Mouse (Mus musculus) thymus, adult 2 months (tissue): ENCODE results near the gene Jph3. TPM values are rescaled to one million over a fixed set of nuclear protein-coding genes. Genes with fewer than 3 reads are reported as not detected.

Experiments
- DNase-seq: peaks from one replicate; pipeline ENCODE4 v3.0.0; 2021
- H3K27ac ChIP-seq: fragments of 200-500 bp; 2 replicates; pipeline ENCODE4 v1.5.1; 2012; ENCODE audit warnings: low read length, control low read depth; ENCODE audit not compliant: control insufficient read depth, insufficient read depth
- H3K27me3 ChIP-seq: fragments of 200-500 bp; 2 replicates; pipeline ENCODE4 v1.6.1; 2012; ENCODE audit warnings: mild to moderate bottlenecking, low read length, moderate library complexity, mixed read lengths; ENCODE audit not compliant: control insufficient read depth, insufficient read depth
- H3K36me3 ChIP-seq: fragments of 200-500 bp; 2 replicates; pipeline ENCODE4 v1.6.1; 2012; ENCODE audit warnings: mild to moderate bottlenecking, low read length, moderate library complexity; ENCODE audit not compliant: control insufficient read depth, insufficient read depth
- H3K4me1 ChIP-seq: fragments of 200-500 bp; replicated peaks from 2 replicates; pipeline ENCODE4 v1.6.1; 2012; ENCODE audit warnings: low read length; ENCODE audit not compliant: control insufficient read depth, insufficient read depth
- H3K4me3 ChIP-seq: fragments of 200-500 bp; 2 replicates; pipeline ENCODE4 v1.5.1; 2012; ENCODE audit warnings: mild to moderate bottlenecking, low read length, control low read depth, moderate library complexity; ENCODE audit not compliant: control insufficient read depth, insufficient read depth
- CTCF ChIP-seq: fragments of 200-500 bp; IDR thresholded peaks from 2 replicates; pipeline ENCODE4 v1.5.1; 2012; ENCODE audit warnings: mild to moderate bottlenecking, control low read depth, low read length, moderate library complexity, borderline replicate concordance; ENCODE audit not compliant: control insufficient read depth, poor library complexity, insufficient read depth; ENCODE audit errors: extremely low read depth
- POLR2A ChIP-seq: fragments of 200-500 bp; IDR thresholded peaks from 2 replicates; pipeline ENCODE4 v1.6.1; 2012; ENCODE audit warnings: mild to moderate bottlenecking, low read length, control low read depth, moderate library complexity; ENCODE audit not compliant: control insufficient read depth, poor library complexity, insufficient read depth; ENCODE audit errors: extremely low read depth
- WGBS: fragments of 180-500 bp; shearing (Covaris S2); methylation state at CpG from one replicate; pipeline ENCODE4 v1.1.7; 2018; 5-methylcytosine and 5-hydroxymethylcytosine counted together
- polyA plus RNA-seq: library from polyadenylated mRNA; depleted of rRNA; stranded (reverse); fragments of >200 nt; gene quantifications from 2 replicates; pipeline ENCODE4 v1.2.3, GENCODE M21; 2012

Gene Jph3
- polyA plus RNA-seq, 1 experiment, result 0.07 TPM

DNA sequence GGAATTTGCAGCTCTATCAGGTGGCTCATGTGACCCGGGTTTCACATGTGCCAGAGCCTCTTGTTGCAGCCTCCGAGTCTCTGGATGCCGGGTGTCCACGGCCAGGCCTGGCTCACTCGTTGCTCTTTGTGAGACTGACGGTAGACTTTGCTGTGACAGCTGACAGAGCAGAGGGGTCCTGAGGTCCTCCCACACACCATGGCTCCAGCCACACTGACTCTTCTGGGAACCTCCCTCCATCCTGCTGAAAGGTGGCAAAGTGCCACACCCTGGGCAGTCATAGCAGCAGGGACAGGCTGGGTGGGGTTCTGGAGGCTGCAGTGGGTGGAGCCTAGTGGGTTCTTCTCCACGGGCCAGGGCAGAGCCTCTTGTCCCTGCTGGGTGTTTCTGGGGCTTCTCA lies 31.1 kb downstream of the Jph3 start:
- no peak for DNase-seq
- Histone ChIP-seq H3K4me1 (no peaks in the 10 kb centered on the region), H3K27ac (no peak overlapping the region), H3K27me3 (no peaks in the 10 kb centered on the region; the same call in 1 of the 2 replicates), H3K4me3 (no peak overlapping the region), H3K36me3 (no peaks in the 10 kb centered on the region)
- WGBS, result 80% methylated on average over 7 of the region's 7 CpGs
- no peak for TF ChIP-seq POLR2A
- no peak for TF ChIP-seq CTCF

- peak; percentile 10 for DNase-seq
- no peak for TF ChIP-seq CTCF
- no peak for TF ChIP-seq POLR2A
These were observed 32.1 kb downstream of the Jph3 start for GRCm38 (mm10) chr8:121761480-121761879.

GRCm38 (mm10) chr8:121762999-121763699 lies 33.7 kb downstream of the Jph3 start:
- 71% methylated on average over 7 of the region's 7 CpGs for WGBS
- TF ChIP-seq CTCF, result no peak
- no peaks in the 10 kb centered on the region for H3K4me1 ChIP-seq
- no peak overlapping the region for H3K27ac ChIP-seq
- H3K4me3 ChIP-seq, result no peak overlapping the region
- no peaks in the 10 kb centered on the region for H3K36me3 ChIP-seq
- no peaks in the 10 kb centered on the region for H3K27me3 ChIP-seq
- DNase-seq, result no peak

More at GRCm38 (mm10) chr8:121761480-121761879, 32.1 kb downstream of the Jph3 start:
- WGBS, result 35% methylated on average over 10 of the region's 10 CpGs
- H3K36me3 ChIP-seq, result no peaks in the 10 kb centered on the region
- no peaks in the 10 kb centered on the region; the same call in 1 of the 2 replicates for H3K27me3 ChIP-seq
- no peak overlapping the region for H3K27ac ChIP-seq
- H3K4me1 ChIP-seq, result no peaks in the 10 kb centered on the region
- no peak overlapping the region for H3K4me3 ChIP-seq

DNA sequence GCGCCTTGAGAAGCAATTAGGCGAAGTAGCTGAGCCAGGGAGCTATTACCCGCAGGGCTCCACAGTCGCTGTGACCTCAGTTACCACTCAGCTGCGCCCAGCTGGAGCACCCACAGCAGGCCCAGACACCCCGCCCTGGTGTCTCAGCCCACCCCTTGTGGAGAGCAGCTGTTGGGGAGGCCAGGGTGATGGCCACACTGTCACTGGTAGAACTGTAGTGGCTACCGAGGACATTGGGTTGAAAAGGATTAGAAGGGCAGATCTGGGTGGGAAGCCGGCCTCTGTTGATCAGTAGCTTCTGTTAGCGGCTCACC lies 34.2 kb downstream of the Jph3 start:
- no peak for DNase-seq
- Histone ChIP-seq H3K36me3 (no peaks in the 10 kb centered on the region), H3K27me3 (no peaks in the 10 kb centered on the region), H3K4me1 (no peaks in the 10 kb centered on the region), H3K4me3 (no peak overlapping the region), H3K27ac (no peak overlapping the region)
- WGBS, result 83% methylated on average over 9 of the region's 9 CpGs
- no peak for TF ChIP-seq CTCF
- TF ChIP-seq POLR2A, result no peak

DNA sequence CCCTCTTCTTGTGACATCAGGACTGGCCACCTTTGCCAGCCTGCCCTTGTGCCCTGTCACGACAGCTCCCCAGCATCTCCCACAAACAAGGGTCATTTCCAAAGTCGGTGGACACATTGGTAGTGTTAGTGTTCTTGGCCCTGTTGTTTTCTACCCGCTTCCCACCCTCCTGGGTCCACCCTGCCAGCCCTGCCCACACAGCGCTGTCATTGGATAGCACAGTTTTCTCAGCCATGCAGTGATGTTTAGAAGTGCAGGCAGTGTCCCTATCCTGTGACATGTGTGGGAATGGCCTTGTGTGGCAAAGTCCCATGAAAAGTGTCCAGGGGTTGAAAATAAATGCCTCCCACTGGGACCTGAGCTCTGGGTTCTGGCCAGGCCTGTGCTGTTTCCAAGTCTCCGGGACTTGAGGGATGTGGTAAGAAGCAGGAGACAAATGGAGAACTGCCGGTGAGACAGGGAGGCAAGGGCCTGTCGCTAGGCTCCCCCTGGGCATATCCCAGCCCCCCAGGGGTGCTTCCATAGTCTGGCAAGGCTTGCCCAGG lies 36.2 kb downstream of the Jph3 start:
- WGBS, result 77% methylated on average over 7 of the region's 7 CpGs
- Histone ChIP-seq H3K27me3 (no peaks in the 10 kb centered on the region), H3K36me3 (no peaks in the 10 kb centered on the region), H3K4me1 (no peaks in the 10 kb centered on the region), H3K4me3 (no peak overlapping the region), H3K27ac (no peak overlapping the region)
- no peak for TF ChIP-seq POLR2A
- TF ChIP-seq CTCF, result no peak
- DNase-seq, result no peak

DNA sequence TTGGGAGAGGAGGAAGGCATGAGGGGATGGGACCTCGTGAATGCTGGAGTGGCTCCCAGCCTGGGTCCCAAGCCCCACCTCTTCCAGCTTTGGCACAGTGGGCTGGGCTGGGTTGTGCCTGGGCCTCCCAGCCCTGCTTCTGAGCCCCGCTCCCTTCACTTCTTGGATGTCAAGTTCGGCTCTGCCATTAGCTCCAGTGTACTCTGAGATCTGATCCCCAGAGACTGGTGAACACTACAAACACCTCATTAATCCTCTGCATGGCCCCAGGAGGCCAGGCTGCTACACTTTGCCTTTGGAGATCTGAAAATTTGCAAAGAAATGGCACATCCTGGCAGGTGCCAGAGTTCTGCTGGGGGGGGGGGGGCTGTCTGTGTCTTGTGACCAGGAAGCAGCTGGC lies 39.7 kb downstream of the Jph3 start:
- no peaks in the 10 kb centered on the region for H3K36me3 ChIP-seq
- DNase-seq, result no peak
- TF ChIP-seq POLR2A (no peak), CTCF (no peak)
- no peaks in the 10 kb centered on the region for H3K4me1 ChIP-seq
- no peak overlapping the region for H3K27ac ChIP-seq
- no peak overlapping the region for H3K4me3 ChIP-seq
- no peaks in the 10 kb centered on the region for H3K27me3 ChIP-seq
- WGBS, result 70% methylated on average over 3 of the region's 3 CpGs

DNA sequence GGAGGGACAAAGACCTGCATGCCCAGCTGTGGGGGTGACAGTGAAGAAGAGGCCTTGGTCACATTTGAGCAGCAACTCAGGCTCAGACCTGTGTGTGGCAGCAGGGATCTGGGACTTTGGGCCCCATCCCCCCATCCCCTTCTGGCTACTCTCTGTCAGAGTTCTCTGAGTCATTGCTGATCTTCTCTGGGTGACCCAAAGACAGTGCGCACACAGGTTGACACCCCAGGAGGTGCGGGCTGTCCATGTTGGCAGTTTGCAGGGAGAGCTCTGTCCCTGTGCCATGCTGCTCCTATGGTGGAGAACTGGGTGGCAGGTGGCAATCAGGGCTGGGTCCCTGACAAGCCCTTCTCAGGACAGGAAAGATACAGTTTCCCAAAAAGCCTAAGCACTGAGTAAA lies 40.2 kb downstream of the Jph3 start:
- DNase-seq, result no peak
- H3K36me3 ChIP-seq, result no peaks in the 10 kb centered on the region
- H3K4me1 ChIP-seq, result no peaks in the 10 kb centered on the region
- no peak overlapping the region for H3K27ac ChIP-seq
- no peaks in the 10 kb centered on the region for H3K27me3 ChIP-seq
- H3K4me3 ChIP-seq, result no peak overlapping the region
- TF ChIP-seq POLR2A (no peak), CTCF (no peak)
- 93% methylated on average over 2 of the region's 2 CpGs for WGBS
